Mouse (Mus musculus): ENCODE results near the gene Shisa8.

- TF ChIP-seq CTCF (IDR thresholded peaks at IDR 0.05; ENCODE audit: low read depth), result peak; percentile 87
- TF ChIP-seq EP300 (IDR thresholded peaks at IDR 0.05; ENCODE audit: low read depth), result no peak
These were observed 47.0 kb downstream of the Shisa8 start for GRCm38 (mm10) chr15:82165332-82166239.

Data from heart, postnatal 0 days (tissue).